Mouse (Mus musculus): ENCODE data around the gene Bex6.

DNA sequence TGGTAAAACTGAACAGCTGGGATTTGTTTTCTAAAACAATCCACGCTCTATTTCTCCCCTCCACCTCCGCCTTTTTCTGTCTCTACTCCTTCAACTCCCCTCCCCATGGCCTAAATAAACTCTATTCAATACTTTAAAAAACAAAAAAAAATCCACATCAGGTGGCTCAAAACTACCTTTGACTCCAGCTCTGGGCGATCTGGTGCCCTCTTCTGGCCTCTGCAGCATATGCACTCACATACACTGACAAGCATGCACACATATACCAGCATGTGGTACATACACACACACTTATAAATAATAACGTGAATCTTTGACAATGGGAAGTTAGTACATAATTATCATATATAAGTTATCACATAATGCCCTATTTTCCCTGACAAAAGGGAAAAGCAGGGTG, 4.6 kb upstream of the Bex6 start:
- TF ChIP-seq CTCF (IDR thresholded peaks at IDR 0.05; ENCODE audit: low read depth, low read length) (peak; percentile 41; the same call in 1 of the 2 replicates), POLR2A (IDR thresholded peaks at IDR 0.05; ENCODE audit: extremely low read depth, insufficient read depth, low read length) (no peak)
